Mouse (Mus musculus): Measurements from ENCODE around the gene Ltb4r1.

DNA sequence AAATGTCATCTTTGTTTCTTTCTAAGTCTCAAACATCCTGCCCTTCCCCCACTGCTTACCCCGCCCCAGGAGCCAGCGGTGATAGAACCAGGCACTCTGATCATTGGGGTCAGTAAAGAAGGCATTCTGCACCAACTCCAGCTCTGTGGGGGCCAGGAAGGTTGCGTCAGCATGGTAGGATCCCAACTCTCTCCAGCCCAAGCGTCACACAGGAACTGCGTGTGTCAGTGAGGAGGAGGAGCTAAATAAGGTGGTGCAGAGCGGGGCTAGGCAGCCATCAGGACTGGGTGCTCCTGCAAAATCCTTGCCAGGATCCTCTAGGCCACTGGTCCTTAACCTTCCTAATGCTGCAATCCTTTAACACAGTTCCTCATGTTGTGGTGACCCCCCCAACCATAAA is 46.0 kb upstream of the Ltb4r1 start:
- TF ChIP-seq ETS1 (IDR thresholded peaks at IDR 0.05; ENCODE audit: low read depth, low read length): no peak
- TF ChIP-seq CTCF (IDR thresholded peaks at IDR 0.05 in 2 of 3, conservative IDR thresholded peaks at IDR 0.05 in 1 of 3; ENCODE audit: control insufficient read depth in 1 of 3, insufficient read depth in 1 of 3, low read depth in 2 of 3, low read length in 3 of 3, poor library complexity in 1 of 3, severe bottlenecking in 1 of 3): no peak
- TF ChIP-seq JUND (IDR thresholded peaks at IDR 0.05; ENCODE audit: low read depth, low read length): no peak
- no peak for TF ChIP-seq ZMIZ1 (IDR thresholded peaks at IDR 0.05; ENCODE audit: low read depth, low read length)
- TF ChIP-seq USF2 (IDR thresholded peaks at IDR 0.05; ENCODE audit: borderline replicate concordance in 1 of 2, insufficient read depth in 1 of 2, low read depth in 1 of 2, low read length in 2 of 2): no peak
- no peak for TF ChIP-seq UBTF (IDR thresholded peaks at IDR 0.05; ENCODE audit: borderline replicate concordance, insufficient read depth, low read depth, low read length)
- no peak for TF ChIP-seq POLR2A (IDR thresholded peaks at IDR 0.05; ENCODE audit: control insufficient read depth in 1 of 2, insufficient read depth in 1 of 2, low read depth in 1 of 2, low read length in 2 of 2, poor library complexity in 1 of 2)
- no peak for TF ChIP-seq MAFK (IDR thresholded peaks at IDR 0.05; ENCODE audit: borderline replicate concordance, low read depth, low read length)
- no peak for TF ChIP-seq EP300 (IDR thresholded peaks at IDR 0.05; ENCODE audit: low read depth in 1 of 2, low read length in 2 of 2)
- TF ChIP-seq POLR2AphosphoS5 (IDR thresholded peaks at IDR 0.05; ENCODE audit: borderline replicate concordance, low read depth, low read length): no peak

Data from MEL (cell line).